Mouse (Mus musculus) left cerebral cortex, adult 9 months (tissue): Measurements from ENCODE around the gene Mpv17l2.

Source experiments
- DNase-seq, 2 experiments: peaks; one replicate each; pipeline ENCODE4 v3.0.0; 2022; ENCODE audit warnings: low spot score in 2 of 2

The Mpv17l2 gene

GRCm38 (mm10) chr8:70760775-70761406 is at the start of gene Mpv17l2:
TSS of gene Mpv17l2 (minus strand) at chr8:70760946.
- peak; percentile 96 to 98 for DNase-seq

GRCm38 (mm10) chr8:70808955-70809701 is 48.4 kb upstream of the Mpv17l2 start:
- DNase-seq = no peak

GRCm38 (mm10) chr8:70808239-70808638 is 47.5 kb upstream of the Mpv17l2 start, which contains the start of gene Il12rb1:
TSS of gene Il12rb1 (plus strand) at chr8:70808449.
- DNase-seq = no peak

- no peak for DNase-seq
Measured at GRCm38 (mm10) chr8:70807304-70807703, 46.6 kb upstream of the Mpv17l2 start.

- DNase-seq = no peak
Measured at GRCm38 (mm10) chr8:70806541-70806940, 45.8 kb upstream of the Mpv17l2 start.

GRCm38 (mm10) chr8:70804481-70805206 is 43.9 kb upstream of the Mpv17l2 start, which contains the start of gene Mast3:
TSS of gene Mast3 (minus strand) at chr8:70805054.
- peak in 1 of 2 experiments; percentile 82 for DNase-seq

GRCm38 (mm10) chr8:70803761-70804480 is 43.2 kb upstream of the Mpv17l2 start:
- DNase-seq = peak in 1 of 2 experiments; percentile 80

GRCm38 (mm10) chr8:70802786-70803510 is 42.2 kb upstream of the Mpv17l2 start:
- no peak for DNase-seq

GRCm38 (mm10) chr8:70801830-70802229 is 41.1 kb upstream of the Mpv17l2 start:
- DNase-seq = no peak

- DNase-seq = peak in 1 of 2 experiments; percentile 82
Measured at GRCm38 (mm10) chr8:70801156-70801555, 40.4 kb upstream of the Mpv17l2 start.

- peak in 1 of 2 experiments; percentile 67 for DNase-seq
Measured at GRCm38 (mm10) chr8:70800648-70801047, 39.9 kb upstream of the Mpv17l2 start.

- DNase-seq = peak in 1 of 2 experiments; percentile 71
Measured at GRCm38 (mm10) chr8:70798281-70798680, 37.5 kb upstream of the Mpv17l2 start.

GRCm38 (mm10) chr8:70797081-70798070 is 36.6 kb upstream of the Mpv17l2 start:
- DNase-seq = peak; percentile 92 to 95

- no peak for DNase-seq
Measured at GRCm38 (mm10) chr8:70796403-70797080, 35.8 kb upstream of the Mpv17l2 start.

GRCm38 (mm10) chr8:70795370-70795769 is 34.6 kb upstream of the Mpv17l2 start:
- DNase-seq = no peak

- DNase-seq = no peak
Measured at GRCm38 (mm10) chr8:70794215-70794614, 33.5 kb upstream of the Mpv17l2 start.

GRCm38 (mm10) chr8:70792700-70793099 is 32.0 kb upstream of the Mpv17l2 start:
- peak in 1 of 2 experiments; percentile 81 for DNase-seq

- peak; percentile 94 to 97 for DNase-seq
Measured at GRCm38 (mm10) chr8:70791975-70792691, 31.4 kb upstream of the Mpv17l2 start.
